Mouse (Mus musculus) midbrain, embryonic 11.5 days (tissue): ENCODE data around the gene Foxl1. TPM values are rescaled to one million over a fixed set of nuclear protein-coding genes. Genes with fewer than 3 reads are reported as not detected.

Experiments
- ATAC-seq: fragments of 200-750 bp; cut with Nextera tagmentation; 2 replicates; pipeline ENCODE4 v1.8.0; 2017; ENCODE audit warnings: moderate TSS enrichment, moderate library complexity; ENCODE audit not compliant: low FRiP score
- DNase-seq: peaks from one replicate; pipeline ENCODE4 v3.0.0; 2015; ENCODE audit warnings: low spot score; ENCODE audit errors: missing footprints
- H3K27ac ChIP-seq: fragments of 300-500 bp; sonication (generic); 2 replicates; pipeline ENCODE4 v1.5.1; 2014; ENCODE audit warnings: low read depth, low read length
- H3K27me3 ChIP-seq: fragments of 300-500 bp; sonication (generic); 2 replicates; pipeline ENCODE4 v1.6.1; 2014; ENCODE audit warnings: mild to moderate bottlenecking, low read length, moderate library complexity, mixed read lengths; ENCODE audit not compliant: control insufficient read depth, insufficient read depth
- H3K36me3 ChIP-seq: fragments of 300-500 bp; sonication (generic); 2 replicates; pipeline ENCODE4 v1.6.1; 2014; ENCODE audit warnings: mild to moderate bottlenecking, low read length, moderate library complexity, mixed read lengths; ENCODE audit not compliant: control insufficient read depth, insufficient read depth
- H3K4me1 ChIP-seq: fragments of 300-500 bp; sonication (generic); 2 replicates; pipeline ENCODE4 v1.6.1; 2014; ENCODE audit warnings: low read length; ENCODE audit not compliant: control insufficient read depth, insufficient read depth
- H3K4me2 ChIP-seq: fragments of 300-500 bp; sonication (generic); 2 replicates; pipeline ENCODE4 v1.6.1; 2014; ENCODE audit warnings: mild to moderate bottlenecking, moderate library complexity
- H3K4me3 ChIP-seq: fragments of 300-500 bp; sonication (generic); 2 replicates; pipeline ENCODE4 v1.5.1; 2014; ENCODE audit warnings: low read depth, low read length
- H3K9ac ChIP-seq: fragments of 300-500 bp; sonication (generic); 2 replicates; pipeline ENCODE4 v1.6.1; 2014; ENCODE audit warnings: low read length
- H3K9me3 ChIP-seq: fragments of 300-500 bp; sonication (generic); 2 replicates; pipeline ENCODE4 v1.6.1; 2016; ENCODE audit warnings: low read length; ENCODE audit not compliant: control insufficient read depth
- WGBS: fragments of 180-500 bp; shearing (Covaris S2); extraction: QIAGEN DNeasy Blood & Tissue Kit; methylation state at CpG from one replicate; pipeline ENCODE4 v1.1.7; 2014; 5-methylcytosine and 5-hydroxymethylcytosine counted together
- polyA plus RNA-seq: library from polyadenylated mRNA; unstranded; fragments of >200 nt; fragmentation: Nextera tagmentation; extraction: Ambion mirVana; gene quantifications from 2 replicates; pipeline ENCODE4 v1.2.1, GENCODE M21; 2014

Gene Foxl1
- polyA plus RNA-seq, 1 experiment from 2014 or later = 0.79 TPM

- 2% methylated on average over 21 of the region's 21 CpGs for WGBS
- DNase-seq = peak; percentile 100
- no peak overlapping the region for H3K27ac ChIP-seq
- H3K27me3 ChIP-seq = peaks cover 55% of the 10 kb centered on the region
- ATAC-seq = peak; percentile 41; the same call in 1 of the 2 replicates
- no peak overlapping the region for H3K4me2 ChIP-seq
- no peaks in the 10 kb centered on the region; the same call in 1 of the 2 replicates for H3K9me3 ChIP-seq
- H3K9ac ChIP-seq = no peak overlapping the region
- H3K4me3 ChIP-seq = no peak overlapping the region
- H3K4me1 ChIP-seq = peaks cover 14% of the 10 kb centered on the region
- no peaks in the 10 kb centered on the region for H3K36me3 ChIP-seq
Measured at GRCm38 (mm10) chr8:121113261-121113660, 14.5 kb upstream of the Foxl1 start.

- WGBS = under 1% methylated on average over 25 of the region's 25 CpGs
- peaks cover 74% of the 10 kb centered on the region for H3K27me3 ChIP-seq
- DNase-seq = peak; percentile 95
- no peak overlapping the region for H3K4me3 ChIP-seq
- no peak overlapping the region for H3K27ac ChIP-seq
- no peaks in the 10 kb centered on the region for H3K36me3 ChIP-seq
- no peak for ATAC-seq
- H3K4me1 ChIP-seq = peaks cover 14% of the 10 kb centered on the region
- no peaks in the 10 kb centered on the region; the same call in 1 of the 2 replicates for H3K9me3 ChIP-seq
- H3K9ac ChIP-seq = no peak overlapping the region
- no peak overlapping the region for H3K4me2 ChIP-seq
Measured at GRCm38 (mm10) chr8:121115136-121115535, 12.6 kb upstream of the Foxl1 start.

GRCm38 (mm10) chr8:121115948-121116347, 11.8 kb upstream of the Foxl1 start, which contains the start of gene Foxc2:
Foxc2 (plus strand) TSS chr8:121116171.
- WGBS = under 1% methylated on average over 25 of the region's 25 CpGs
- peaks cover 14% of the 10 kb centered on the region for H3K4me1 ChIP-seq
- ATAC-seq = 0 out of 2 replicates have a peak, but pooled peaks have one; percentile 48

GRCm38 (mm10) chr8:121116591-121117185, 11.1 kb upstream of the Foxl1 start:
- Histone ChIP-seq H3K4me2 (peak overlapping the region; percentile 73), H3K27ac (no peak overlapping the region), H3K36me3 (no peaks in the 10 kb centered on the region), H3K9ac (0 out of 2 replicates have a peak overlapping the region, but pooled peaks have one; percentile 16), H3K9me3 (no peaks in the 10 kb centered on the region; the same call in 1 of the 2 replicates), H3K4me1 (peaks cover 14% of the 10 kb centered on the region), H3K27me3 (peaks cover 89% of the 10 kb centered on the region), H3K4me3 (peak overlapping the region; percentile 37)
- no peak for ATAC-seq
- peak; percentile 94 for DNase-seq
- WGBS = 2% methylated on average over 55 of the region's 55 CpGs

More at GRCm38 (mm10) chr8:121115948-121116347, 11.8 kb upstream of the Foxl1 start, which contains the start of gene Foxc2:
- H3K9me3 ChIP-seq = no peaks in the 10 kb centered on the region; the same call in 1 of the 2 replicates
- H3K27ac ChIP-seq = no peak within 1 kb of the TSS
- H3K4me3 ChIP-seq = peak within 1 kb of the TSS; percentile 37
- no peaks in the 10 kb centered on the region for H3K36me3 ChIP-seq
- H3K27me3 ChIP-seq = peaks cover 82% of the 10 kb centered on the region
- peak within 1 kb of the TSS; percentile 16; the same call in 1 of the 2 replicates for H3K9ac ChIP-seq
- peak within 1 kb of the TSS; percentile 73 for H3K4me2 ChIP-seq
- peak; percentile 94 for DNase-seq

GRCm38 (mm10) chr8:121117186-121117651, 10.5 kb upstream of the Foxl1 start:
- Histone ChIP-seq H3K9ac (no peak overlapping the region), H3K4me3 (peak overlapping the region; percentile 37), H3K4me2 (peak overlapping the region; percentile 9; the same call in 1 of the 2 replicates), H3K27me3 (peaks cover 92% of the 10 kb centered on the region), H3K9me3 (no peaks in the 10 kb centered on the region; the same call in 1 of the 2 replicates), H3K27ac (no peak overlapping the region), H3K4me1 (peaks cover 14% of the 10 kb centered on the region), H3K36me3 (no peaks in the 10 kb centered on the region)
- ATAC-seq (no peak), DNase-seq (peak; percentile 94)
- WGBS = under 1% methylated on average over 56 of the region's 62 CpGs

GRCm38 (mm10) chr8:121117906-121118305, 9.8 kb upstream of the Foxl1 start:
- no peak overlapping the region for H3K9ac ChIP-seq
- no peaks in the 10 kb centered on the region; the same call in 1 of the 2 replicates for H3K9me3 ChIP-seq
- no peak overlapping the region for H3K27ac ChIP-seq
- peaks cover 96% of the 10 kb centered on the region for H3K27me3 ChIP-seq
- H3K4me3 ChIP-seq = peak overlapping the region; percentile 37
- H3K36me3 ChIP-seq = no peaks in the 10 kb centered on the region
- ATAC-seq (no peak), DNase-seq (peak; percentile 96)
- H3K4me2 ChIP-seq = no peak overlapping the region
- peaks cover 14% of the 10 kb centered on the region for H3K4me1 ChIP-seq
- under 1% methylated on average over 27 of the region's 28 CpGs for WGBS

- WGBS = 1% methylated on average over 18 of the region's 18 CpGs
- no peaks in the 10 kb centered on the region for H3K36me3 ChIP-seq
- H3K27ac ChIP-seq = no peak overlapping the region
- peaks cover 12% of the 10 kb centered on the region for H3K4me1 ChIP-seq
- H3K9me3 ChIP-seq = no peaks in the 10 kb centered on the region; the same call in 1 of the 2 replicates
- peaks cover 99% of the 10 kb centered on the region for H3K27me3 ChIP-seq
- ATAC-seq (no peak), DNase-seq (peak; percentile 94)
- no peak overlapping the region for H3K9ac ChIP-seq
- H3K4me3 ChIP-seq = peak overlapping the region; percentile 37; the same call in 1 of the 2 replicates
- no peak overlapping the region for H3K4me2 ChIP-seq
Measured at GRCm38 (mm10) chr8:121118634-121119420, 8.9 kb upstream of the Foxl1 start.

GRCm38 (mm10) chr8:121119635-121120455, 7.9 kb upstream of the Foxl1 start:
- peak; percentile 92 for DNase-seq
- peaks cover 98% of the 10 kb centered on the region for H3K27me3 ChIP-seq
- no peak overlapping the region for H3K4me2 ChIP-seq
- H3K4me1 ChIP-seq = peaks cover 12% of the 10 kb centered on the region
- no peaks in the 10 kb centered on the region for H3K36me3 ChIP-seq
- no peak overlapping the region for H3K9ac ChIP-seq
- no peak overlapping the region for H3K4me3 ChIP-seq
- 3% methylated on average over 12 of the region's 12 CpGs for WGBS
- no peak overlapping the region for H3K27ac ChIP-seq
- ATAC-seq = no peak
- H3K9me3 ChIP-seq = peaks cover 3% of the 10 kb centered on the region
